Comparison of ENCODE assay signal across 13 mouse cellular contexts in genomic region chr3:37874346-37874745, GRCm38 (mm10).
A peak's percentile ranks its signal among the peaks of the same experiment; 100 is the strongest.
DNase-seq lines count a peak whose midpoint lies in the region; ATAC-seq and TF ChIP-seq lines count a peak whose summit lies in the region.
"Had no signal": no experiment of that assay in that cellular context is flagged by ENCODE, and none has a peak within 500 bp of the region (broad histone marks: within the 10 kb centered on the region; RNA-seq: fewer than 3 reads in every experiment).

No protein-coding gene starts in this region.

- H3K27me3 ChIP-seq in kidney, postnatal 0 days (ENCODE audit: insufficient read depth, low read length), result no peaks in the 10 kb centered on the region
- H3K27me3 ChIP-seq in embryonic facial prominence, embryonic 15.5 days, result no peaks in the 10 kb centered on the region
- H3K27me3 ChIP-seq in small intestine, adult 2 months (ENCODE audit: control insufficient read depth, insufficient read depth, low read length), result no peaks in the 10 kb centered on the region
- no peaks in the 10 kb centered on the region for H3K27me3 ChIP-seq in midbrain, embryonic 11.5 days (ENCODE audit: control insufficient read depth, insufficient read depth, low read length)
- H3K27me3 ChIP-seq: forebrain, embryonic 15.5 days; midbrain, embryonic 15.5 days had no signal

- no peak for ATAC-seq in kidney, postnatal 0 days (replicated peaks; ENCODE audit: low FRiP score, low read depth)
- no peak for ATAC-seq in embryonic facial prominence, embryonic 15.5 days (ENCODE audit: insufficient number of reproducible peaks, low FRiP score, low TSS enrichment, low read depth)
- no peak for ATAC-seq in midbrain, embryonic 11.5 days (ENCODE audit: low FRiP score)
- ATAC-seq: forebrain, embryonic 15.5 days; midbrain, embryonic 15.5 days had no signal

- peak overlapping the region; percentile 72; the same call in 1 of the 2 replicates for H3K27ac ChIP-seq in kidney, postnatal 0 days
- H3K27ac ChIP-seq in embryonic facial prominence, embryonic 15.5 days (replicated peaks), result peak overlapping the region; percentile 95
- peak overlapping the region; percentile 92 for H3K27ac ChIP-seq in small intestine, adult 2 months (ENCODE audit: insufficient read depth, low read depth, low read length)
- no peak overlapping the region for H3K27ac ChIP-seq in midbrain, embryonic 11.5 days (ENCODE audit: low read depth, low read length)
- H3K27ac ChIP-seq: forebrain, embryonic 15.5 days; hindbrain, postnatal 0 days; midbrain, embryonic 15.5 days had no signal

- no peaks in the 10 kb centered on the region for H3K9me3 ChIP-seq in kidney, postnatal 0 days (replicated peaks; ENCODE audit: low read length)
- no peaks in the 10 kb centered on the region for H3K9me3 ChIP-seq in embryonic facial prominence, embryonic 15.5 days (replicated peaks)
- no peaks in the 10 kb centered on the region for H3K9me3 ChIP-seq in midbrain, embryonic 11.5 days (ENCODE audit: control insufficient read depth, low read length)
- H3K9me3 ChIP-seq: forebrain, embryonic 15.5 days; midbrain, embryonic 15.5 days had no signal

- H3K9ac ChIP-seq in kidney, postnatal 0 days (ENCODE audit: low read depth, low read length), result no peak overlapping the region
- H3K9ac ChIP-seq in embryonic facial prominence, embryonic 15.5 days, result no peak overlapping the region
- H3K9ac ChIP-seq in midbrain, embryonic 11.5 days (ENCODE audit: low read length), result no peak overlapping the region
- H3K9ac ChIP-seq: forebrain, embryonic 15.5 days; midbrain, embryonic 15.5 days had no signal

- peak; percentile 8 for DNase-seq in gastrocnemius, adult 18-20 months (ENCODE audit: low spot score)
- DNase-seq in gastrocnemius, postnatal 25 days, result no peak
- no peak for DNase-seq in kidney, postnatal 0 days (ENCODE audit: low spot score)
- no peak for DNase-seq in kidney, adult 11 months
- DNase-seq in midbrain, embryonic 11.5 days (ENCODE audit: low spot score, missing footprints), result no peak
- no peak for DNase-seq in left cerebral cortex, adult 8-10 months (ENCODE audit: low spot score in 2 of 2)
- DNase-seq: cerebellum, adult 2 months; embryo, embryonic 11 days had no signal

- 86% methylated on average over 1 of the region's 1 CpGs for WGBS in kidney, postnatal 0 days
- 65% methylated on average over 1 of the region's 1 CpGs for WGBS in embryonic facial prominence, embryonic 15.5 days
- WGBS in small intestine, adult 2 months, result 87% methylated on average over 1 of the region's 1 CpGs
- WGBS in midbrain, embryonic 11.5 days, result 96% methylated on average over 1 of the region's 1 CpGs

- TF ChIP-seq POLR2A in small intestine, adult 2 months (IDR thresholded peaks at IDR 0.05; ENCODE audit: low read depth, low read length), result no peak

- H3K4me3 ChIP-seq in kidney, postnatal 0 days (replicated peaks; ENCODE audit: low read depth, low read length), result no peak overlapping the region
- no peak overlapping the region for H3K4me3 ChIP-seq in embryonic facial prominence, embryonic 15.5 days (replicated peaks)
- H3K4me3 ChIP-seq in small intestine, adult 2 months (ENCODE audit: low read depth, low read length), result no peak overlapping the region
- no peak overlapping the region for H3K4me3 ChIP-seq in midbrain, embryonic 11.5 days (ENCODE audit: low read depth, low read length)
- H3K4me3 ChIP-seq: forebrain, embryonic 15.5 days; midbrain, embryonic 15.5 days had no signal

- 0 out of 2 replicates have a peak, but pooled peaks cover 3% of the 10 kb centered on the region for H3K4me1 ChIP-seq in kidney, postnatal 0 days (replicated peaks; ENCODE audit: insufficient read depth, low read length)
- H3K4me1 ChIP-seq in embryonic facial prominence, embryonic 15.5 days, result peaks cover 30% of the 10 kb centered on the region
- peaks cover 5% of the 10 kb centered on the region; the same call in 1 of the 2 replicates for H3K4me1 ChIP-seq in small intestine, adult 2 months (ENCODE audit: control insufficient read depth, insufficient read depth, insufficient read length, low read length)
- no peaks in the 10 kb centered on the region for H3K4me1 ChIP-seq in midbrain, embryonic 11.5 days (ENCODE audit: control insufficient read depth, insufficient read depth, low read length)
- H3K4me1 ChIP-seq: midbrain, embryonic 15.5 days had no signal

- H3K4me2 ChIP-seq in kidney, postnatal 0 days (ENCODE audit: low read length), result no peak overlapping the region
- no peak overlapping the region for H3K4me2 ChIP-seq in embryonic facial prominence, embryonic 15.5 days (replicated peaks)
- H3K4me2 ChIP-seq in midbrain, embryonic 11.5 days, result no peak overlapping the region
- H3K4me2 ChIP-seq: forebrain, embryonic 15.5 days; midbrain, embryonic 15.5 days had no signal

- TF ChIP-seq CTCF in kidney, postnatal 0 days (IDR thresholded peaks at IDR 0.05; ENCODE audit: low read depth), result no peak
- no peak for TF ChIP-seq CTCF in small intestine, adult 2 months (IDR thresholded peaks at IDR 0.05; ENCODE audit: extremely low read depth, insufficient read length, insufficient replicate concordance, low read depth, low read length)

- no peaks in the 10 kb centered on the region for H3K36me3 ChIP-seq in kidney, postnatal 0 days (ENCODE audit: insufficient read depth, low read length)
- no peaks in the 10 kb centered on the region for H3K36me3 ChIP-seq in embryonic facial prominence, embryonic 15.5 days
- no peaks in the 10 kb centered on the region for H3K36me3 ChIP-seq in small intestine, adult 2 months (ENCODE audit: control insufficient read depth, insufficient read depth, low read length)
- no peaks in the 10 kb centered on the region for H3K36me3 ChIP-seq in midbrain, embryonic 11.5 days (ENCODE audit: control insufficient read depth, insufficient read depth, low read length)
- H3K36me3 ChIP-seq: forebrain, embryonic 15.5 days; midbrain, embryonic 15.5 days had no signal
